Mouse (Mus musculus): Measurements from ENCODE around the gene Pax2. TPM values are rescaled to one million over a fixed set of nuclear protein-coding genes. Genes with fewer than 3 reads are reported as not detected.

The Pax2 gene
- polyA plus RNA-seq, 1 experiment from 2014 or later = not detected

GRCm38 (mm10) chr19:44749061-44749990, 6.5 kb upstream of the Pax2 start:
- Histone ChIP-seq H3K4me3 (replicated peaks) (no peak overlapping the region), H3K9ac (no peak overlapping the region), H3K27ac (replicated peaks) (no peak overlapping the region), H3K4me2 (0 out of 2 replicates have a peak overlapping the region, but pooled peaks have one; percentile 55), H3K4me1 (replicated peaks) (no peaks in the 10 kb centered on the region; the same call in 1 of the 2 replicates), H3K27me3 (peaks cover 100% of the 10 kb centered on the region), H3K36me3 (replicated peaks) (no peaks in the 10 kb centered on the region), H3K9me3 (replicated peaks) (no peaks in the 10 kb centered on the region)
- WGBS (ENCODE audit: insufficient replicate concordance) = 5% methylated on average over 18 of the region's 18 CpGs
- no peak for ATAC-seq (ENCODE audit: insufficient read depth)

- Histone ChIP-seq H3K4me3 (replicated peaks) (peak overlapping the region; percentile 32), H3K27me3 (peaks cover 100% of the 10 kb centered on the region), H3K9me3 (replicated peaks) (no peaks in the 10 kb centered on the region), H3K4me2 (peak overlapping the region; percentile 55), H3K36me3 (replicated peaks) (no peaks in the 10 kb centered on the region), H3K27ac (replicated peaks) (no peak overlapping the region), H3K4me1 (replicated peaks) (no peaks in the 10 kb centered on the region; the same call in 1 of the 2 replicates), H3K9ac (no peak overlapping the region)
- peak; percentile 83 for ATAC-seq (ENCODE audit: insufficient read depth)
- under 1% methylated on average over 41 of the region's 42 CpGs for WGBS (ENCODE audit: insufficient replicate concordance)
These were observed 5.5 kb upstream of the Pax2 start for GRCm38 (mm10) chr19:44750051-44751041.

DNA sequence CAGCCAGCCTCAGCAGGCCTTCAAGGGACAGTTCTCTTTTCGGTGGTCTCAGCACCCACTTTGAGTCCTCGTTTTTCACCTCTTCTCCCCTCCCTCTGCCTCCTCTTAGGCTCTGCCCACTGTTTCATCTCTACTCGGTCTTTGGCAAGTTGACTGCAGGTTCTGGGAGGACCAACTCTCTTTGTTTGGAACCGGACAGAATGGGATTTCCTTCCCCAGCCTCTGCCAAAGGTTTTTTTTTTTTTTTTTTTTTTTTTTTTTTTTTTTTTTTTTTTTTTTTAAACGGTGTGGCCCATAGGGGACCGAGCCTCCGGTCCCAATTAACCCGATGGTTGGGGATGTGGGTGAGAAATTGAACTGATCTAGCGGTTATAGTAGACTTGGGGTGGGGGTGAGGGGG, 4.8 kb upstream of the Pax2 start:
- Histone ChIP-seq H3K27me3 (peaks cover 100% of the 10 kb centered on the region), H3K4me1 (replicated peaks) (peaks cover 6% of the 10 kb centered on the region; the same call in 1 of the 2 replicates), H3K9me3 (replicated peaks) (no peaks in the 10 kb centered on the region), H3K9ac (no peak overlapping the region), H3K27ac (replicated peaks) (no peak overlapping the region), H3K36me3 (replicated peaks) (no peaks in the 10 kb centered on the region), H3K4me3 (replicated peaks) (no peak overlapping the region), H3K4me2 (peak overlapping the region; percentile 55)
- ATAC-seq (ENCODE audit: insufficient read depth) = 0 out of 2 replicates have a peak, but pooled peaks have one; percentile 12
- WGBS (ENCODE audit: insufficient replicate concordance) = under 1% methylated on average over 9 of the region's 9 CpGs

DNA sequence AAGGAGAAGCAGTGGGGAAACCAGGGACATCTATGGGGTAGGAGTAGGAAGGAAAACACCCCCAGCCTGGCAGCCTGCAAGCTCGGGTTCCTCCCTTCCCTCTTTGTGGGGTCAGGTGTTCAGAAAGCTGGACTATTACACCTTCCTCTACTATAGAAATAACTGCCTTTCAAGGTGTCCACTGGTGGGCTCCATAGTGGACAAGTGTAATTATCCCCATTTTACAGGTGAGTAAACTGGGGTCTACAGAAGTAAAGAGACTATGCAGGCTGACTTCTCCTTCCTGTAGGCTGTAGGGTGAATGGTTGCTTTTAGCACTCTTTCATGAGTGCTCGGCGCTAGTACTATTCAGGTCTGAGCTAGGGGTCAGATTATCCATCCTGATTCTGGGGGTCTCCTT, 4.3 kb upstream of the Pax2 start:
- no peaks in the 10 kb centered on the region for H3K9me3 ChIP-seq (replicated peaks)
- WGBS (ENCODE audit: insufficient replicate concordance) = 16% methylated on average over 3 of the region's 3 CpGs
- H3K9ac ChIP-seq = no peak overlapping the region
- H3K36me3 ChIP-seq (replicated peaks) = no peaks in the 10 kb centered on the region
- no peak overlapping the region for H3K27ac ChIP-seq (replicated peaks)
- H3K4me1 ChIP-seq (replicated peaks) = peaks cover 11% of the 10 kb centered on the region; the same call in 1 of the 2 replicates
- peaks cover 100% of the 10 kb centered on the region for H3K27me3 ChIP-seq
- H3K4me3 ChIP-seq (replicated peaks) = no peak overlapping the region
- no peak for ATAC-seq (ENCODE audit: insufficient read depth)
- H3K4me2 ChIP-seq = no peak overlapping the region

DNA sequence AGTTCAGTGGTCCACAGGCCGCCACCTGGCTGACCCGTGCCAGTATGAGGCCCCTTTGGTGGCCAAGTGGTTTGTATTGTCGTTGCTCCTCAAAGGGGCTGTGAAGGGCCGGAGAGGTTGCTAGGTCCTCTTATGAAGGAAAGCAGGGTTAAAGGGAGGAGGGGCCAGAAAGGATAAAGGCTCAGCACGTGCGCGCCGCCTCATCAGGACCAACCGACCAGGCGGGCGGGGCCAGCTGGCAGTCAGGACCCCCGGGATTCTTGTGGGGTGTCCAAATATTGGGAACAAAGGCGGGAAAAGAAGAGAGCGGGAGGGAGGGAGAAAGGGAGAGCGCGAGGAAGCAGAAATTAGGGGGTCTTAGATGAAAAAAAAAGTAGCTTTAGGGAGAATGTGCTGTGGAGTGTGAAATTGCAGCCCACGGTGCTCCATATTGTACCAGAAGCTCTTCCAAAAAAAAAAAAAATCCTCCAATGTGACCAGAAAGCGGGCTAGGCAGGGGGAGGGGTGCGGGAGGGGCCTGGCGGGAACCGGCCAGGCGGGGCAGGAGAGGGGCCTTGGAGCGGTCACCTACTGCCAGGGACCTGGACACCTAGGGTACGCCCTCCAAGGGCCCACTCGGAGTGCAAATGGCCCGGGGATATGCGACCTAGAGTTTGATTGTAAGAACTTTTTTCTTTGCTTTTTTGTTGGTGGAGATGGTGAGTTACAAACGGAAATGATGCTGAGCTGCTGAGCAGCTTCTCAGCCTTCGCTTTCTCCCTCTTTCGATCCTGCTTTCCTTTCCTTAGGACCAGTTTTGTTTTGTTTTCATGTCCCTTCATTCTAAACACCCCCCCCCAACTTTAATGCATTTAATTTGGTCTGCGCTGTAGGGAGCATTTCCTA, 3.5 kb upstream of the Pax2 start:
- ATAC-seq (ENCODE audit: insufficient read depth) = no peak
- Histone ChIP-seq H3K27me3 (peaks cover 100% of the 10 kb centered on the region), H3K4me2 (no peak overlapping the region), H3K27ac (replicated peaks) (no peak overlapping the region), H3K9ac (no peak overlapping the region), H3K4me1 (replicated peaks) (peaks cover 11% of the 10 kb centered on the region; the same call in 1 of the 2 replicates), H3K9me3 (replicated peaks) (no peaks in the 10 kb centered on the region), H3K4me3 (replicated peaks) (no peak overlapping the region), H3K36me3 (replicated peaks) (no peaks in the 10 kb centered on the region)
- WGBS (ENCODE audit: insufficient replicate concordance) = 5% methylated on average over 31 of the region's 31 CpGs

- no peaks in the 10 kb centered on the region for H3K36me3 ChIP-seq (replicated peaks)
- 5% methylated on average over 14 of the region's 14 CpGs for WGBS (ENCODE audit: insufficient replicate concordance)
- H3K9ac ChIP-seq = no peak overlapping the region
- H3K27me3 ChIP-seq = peaks cover 100% of the 10 kb centered on the region
- no peaks in the 10 kb centered on the region for H3K9me3 ChIP-seq (replicated peaks)
- H3K27ac ChIP-seq (replicated peaks) = no peak overlapping the region
- ATAC-seq (ENCODE audit: insufficient read depth) = no peak
- H3K4me2 ChIP-seq = no peak overlapping the region
- no peak overlapping the region for H3K4me3 ChIP-seq (replicated peaks)
- H3K4me1 ChIP-seq (replicated peaks) = peaks cover 11% of the 10 kb centered on the region; the same call in 1 of the 2 replicates
These were observed 2.5 kb upstream of the Pax2 start for GRCm38 (mm10) chr19:44753361-44753760.

- H3K27me3 ChIP-seq = peaks cover 100% of the 10 kb centered on the region
- H3K9me3 ChIP-seq (replicated peaks) = no peaks in the 10 kb centered on the region
- no peak overlapping the region for H3K27ac ChIP-seq (replicated peaks)
- no peak for ATAC-seq (ENCODE audit: insufficient read depth)
- H3K4me1 ChIP-seq (replicated peaks) = peaks cover 11% of the 10 kb centered on the region; the same call in 1 of the 2 replicates
- H3K36me3 ChIP-seq (replicated peaks) = no peaks in the 10 kb centered on the region
- WGBS (ENCODE audit: insufficient replicate concordance) = 3% methylated on average over 16 of the region's 16 CpGs
- H3K4me2 ChIP-seq = no peak overlapping the region
- no peak overlapping the region for H3K4me3 ChIP-seq (replicated peaks)
- H3K9ac ChIP-seq = no peak overlapping the region
These were observed 1.1 kb upstream of the Pax2 start for GRCm38 (mm10) chr19:44754461-44755377.

- H3K9me3 ChIP-seq (replicated peaks) = no peaks in the 10 kb centered on the region
- WGBS (ENCODE audit: insufficient replicate concordance) = 2% methylated on average over 13 of the region's 13 CpGs
- no peak for ATAC-seq (ENCODE audit: insufficient read depth)
- no peaks in the 10 kb centered on the region for H3K36me3 ChIP-seq (replicated peaks)
- no peak overlapping the region for H3K4me2 ChIP-seq
- H3K4me1 ChIP-seq (replicated peaks) = peaks cover 11% of the 10 kb centered on the region; the same call in 1 of the 2 replicates
- no peak overlapping the region for H3K9ac ChIP-seq
- no peak overlapping the region for H3K27ac ChIP-seq (replicated peaks)
- H3K27me3 ChIP-seq = peaks cover 100% of the 10 kb centered on the region
- no peak overlapping the region for H3K4me3 ChIP-seq (replicated peaks)
These were observed 510 bp upstream of the Pax2 start for GRCm38 (mm10) chr19:44755378-44755692.

GRCm38 (mm10) chr19:44756421-44757230, 781 bp downstream of the Pax2 start:
- Histone ChIP-seq H3K9ac (no peak overlapping the region), H3K4me1 (replicated peaks) (peaks cover 11% of the 10 kb centered on the region; the same call in 1 of the 2 replicates), H3K4me2 (peak overlapping the region; percentile 52), H3K36me3 (replicated peaks) (no peaks in the 10 kb centered on the region), H3K9me3 (replicated peaks) (no peaks in the 10 kb centered on the region), H3K4me3 (replicated peaks) (peak overlapping the region; percentile 32), H3K27me3 (peaks cover 100% of the 10 kb centered on the region), H3K27ac (replicated peaks) (no peak overlapping the region)
- ATAC-seq (ENCODE audit: insufficient read depth) = no peak
- WGBS (ENCODE audit: insufficient replicate concordance) = under 1% methylated on average over 70 of the region's 71 CpGs
